Mouse (Mus musculus): ENCODE data around the gene Fam213a. TPM values are rescaled to one million over a fixed set of nuclear protein-coding genes. Genes with fewer than 3 reads are reported as not detected.
A peak's percentile ranks its signal among the peaks of the same experiment; 100 is the strongest.

The Fam213a gene
- polyA plus RNA-seq, 1 experiment from 2014 or later, result 29.6 TPM

DNA sequence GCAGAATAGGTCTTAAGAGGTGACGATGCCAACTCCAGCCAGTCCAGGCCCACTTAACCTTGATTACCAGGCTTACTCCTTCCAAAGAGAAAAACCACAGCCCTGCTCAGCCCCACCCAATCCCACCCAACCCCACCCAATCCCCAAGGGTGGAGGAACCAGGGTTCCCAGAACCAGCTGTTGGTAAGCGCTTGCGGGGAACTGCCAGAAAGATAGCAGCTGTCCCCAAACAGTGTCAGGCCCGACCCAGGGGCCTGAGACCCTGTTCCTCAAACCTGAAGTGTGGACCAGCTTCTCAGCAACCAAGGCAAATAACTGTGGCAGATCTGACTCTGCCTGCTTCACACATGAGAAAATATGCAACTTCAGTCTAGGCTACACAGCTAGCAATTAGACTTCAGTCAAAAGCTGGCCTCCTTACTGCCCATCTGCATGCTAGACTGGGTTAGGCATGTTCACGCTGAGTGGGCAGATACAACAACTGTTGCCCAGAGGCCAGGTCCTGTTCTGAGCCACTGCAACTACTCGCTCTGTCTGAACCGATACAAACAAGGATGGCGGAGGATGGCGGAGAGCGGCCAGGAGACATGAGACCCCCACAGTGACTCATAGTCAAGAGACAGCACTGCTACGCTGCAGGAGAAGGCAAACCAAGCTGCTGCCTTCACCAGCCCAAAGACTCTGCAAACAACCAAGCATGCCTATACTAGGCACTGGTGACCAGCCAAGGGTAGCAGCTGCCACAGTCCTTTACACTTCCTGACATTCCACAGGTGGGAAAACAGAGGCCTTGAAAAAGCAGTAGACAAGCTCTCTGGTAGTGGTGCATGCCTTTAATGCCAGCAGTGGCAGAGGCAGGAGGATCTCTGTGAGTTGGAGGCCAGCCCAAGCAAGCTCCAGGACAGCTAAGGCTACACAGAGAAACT is 51.0 kb downstream of the Fam213a start:
- no peaks in the 10 kb centered on the region for H3K36me3 ChIP-seq (ENCODE audit: inconsistent target)
- H3K27ac ChIP-seq, result 0 out of 2 replicates have a peak overlapping the region, but pooled peaks have one; percentile 0
- no peak overlapping the region for H3K4me3 ChIP-seq (ENCODE audit: inconsistent target)
- peaks cover 78% of the 10 kb centered on the region for H3K79me2 ChIP-seq (ENCODE audit: inconsistent target)
- 73% methylated on average over 11 of the region's 11 CpGs for WGBS (ENCODE audit: missing documents)

DNA sequence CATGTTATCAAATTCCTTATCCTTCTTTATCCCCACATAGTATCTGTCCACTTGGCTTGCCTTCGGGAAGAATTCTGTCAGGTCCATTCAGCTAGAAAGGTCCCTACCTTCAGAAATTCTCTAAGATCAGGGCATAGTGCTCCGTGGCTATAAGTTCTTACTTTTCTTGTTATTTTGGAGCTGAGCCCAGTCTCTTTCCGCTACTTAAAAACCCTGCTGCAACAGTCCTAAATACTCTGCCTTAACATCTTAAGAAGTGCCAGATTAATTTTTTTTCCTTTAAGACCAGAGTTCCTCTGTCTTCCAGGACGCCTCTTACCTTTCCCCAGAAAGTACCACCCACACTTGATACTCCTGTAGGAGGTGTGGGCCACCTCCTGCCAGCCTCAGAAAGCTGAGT is 53.4 kb downstream of the Fam213a start:
- Histone ChIP-seq H3K27ac (peak overlapping the region; percentile 91), H3K36me3 (ENCODE audit: inconsistent target) (no peaks in the 10 kb centered on the region), H3K79me2 (ENCODE audit: inconsistent target) (peaks cover 91% of the 10 kb centered on the region), H3K4me3 (ENCODE audit: inconsistent target) (no peak overlapping the region)
- WGBS (ENCODE audit: missing documents), result 35% methylated on average over 4 of the region's 4 CpGs

DNA sequence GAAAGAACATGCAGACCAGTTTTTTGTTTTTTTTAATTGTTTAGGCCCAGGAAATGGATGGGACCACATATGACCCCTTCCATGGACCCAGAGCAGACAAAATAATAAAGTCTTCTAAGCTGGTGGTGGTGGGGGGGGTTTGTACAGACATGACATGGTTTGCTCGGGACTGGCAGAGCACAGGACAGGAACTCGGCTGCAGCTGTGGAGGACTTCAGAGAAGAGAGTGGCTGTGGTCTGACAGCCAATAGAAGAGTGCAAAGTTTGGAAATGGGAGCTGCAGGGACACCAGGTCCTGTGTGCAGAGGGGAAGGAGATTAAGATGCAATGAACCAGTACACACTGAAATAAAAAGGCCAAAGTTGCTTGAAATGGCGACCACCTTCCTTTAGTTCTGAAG is 54.0 kb downstream of the Fam213a start:
- Histone ChIP-seq H3K4me3 (ENCODE audit: inconsistent target) (no peak overlapping the region), H3K36me3 (ENCODE audit: inconsistent target) (no peaks in the 10 kb centered on the region), H3K27ac (peak overlapping the region; percentile 91), H3K79me2 (ENCODE audit: inconsistent target) (peaks cover 91% of the 10 kb centered on the region)
- 9% methylated on average over 3 of the region's 3 CpGs for WGBS (ENCODE audit: missing documents)

DNA sequence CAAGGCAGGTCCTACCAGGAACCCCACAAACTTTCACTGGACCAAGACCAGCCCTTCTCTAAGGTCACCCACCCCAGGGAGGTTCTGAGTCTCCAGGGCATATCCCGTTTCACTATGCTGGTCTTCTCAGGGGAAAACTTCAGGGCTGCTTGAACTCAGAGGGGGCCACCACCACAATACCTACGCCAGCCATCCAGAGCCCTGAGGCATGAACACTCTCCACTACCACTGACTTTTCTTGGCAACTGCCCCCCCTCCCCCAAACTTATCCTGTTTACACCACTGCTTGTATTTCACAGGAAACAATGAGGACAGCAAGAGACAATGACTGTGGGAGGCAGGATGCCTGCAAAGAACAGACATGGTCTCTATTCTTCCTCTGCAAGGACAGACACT is 54.6 kb downstream of the Fam213a start:
- WGBS (ENCODE audit: missing documents), result 5% methylated on average over 2 of the region's 2 CpGs
- Histone ChIP-seq H3K4me3 (ENCODE audit: inconsistent target) (no peak overlapping the region), H3K27ac (peak overlapping the region; percentile 91), H3K36me3 (ENCODE audit: inconsistent target) (no peaks in the 10 kb centered on the region), H3K79me2 (ENCODE audit: inconsistent target) (peaks cover 91% of the 10 kb centered on the region)

GRCm38 (mm10) chr14:40958083-40958985 is 55.3 kb downstream of the Fam213a start:
- Histone ChIP-seq H3K27ac (peak overlapping the region; percentile 91), H3K36me3 (ENCODE audit: inconsistent target) (no peaks in the 10 kb centered on the region), H3K4me3 (ENCODE audit: inconsistent target) (no peak overlapping the region), H3K79me2 (ENCODE audit: inconsistent target) (peaks cover 91% of the 10 kb centered on the region)
- WGBS (ENCODE audit: missing documents), result 8% methylated on average over 4 of the region's 4 CpGs

DNA sequence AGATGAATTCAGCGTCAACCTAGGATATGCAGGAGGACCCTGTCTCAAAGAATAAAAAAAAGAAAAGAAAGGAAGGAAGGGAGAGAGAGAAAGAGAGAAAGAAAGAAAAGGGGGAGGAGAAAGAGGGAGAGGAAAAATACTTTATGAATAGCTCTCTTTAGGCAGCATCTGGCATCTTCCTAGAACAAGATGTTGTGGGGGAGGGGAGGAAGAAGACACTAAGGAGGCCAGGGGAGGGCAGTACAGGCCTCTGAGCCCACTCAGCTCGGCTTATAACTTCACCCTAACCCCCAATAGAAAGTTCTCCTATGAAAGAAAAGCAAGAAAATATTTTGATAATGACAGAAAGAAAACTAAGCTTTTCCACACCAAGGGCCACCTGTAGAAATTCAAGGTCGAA is 56.0 kb downstream of the Fam213a start:
- Histone ChIP-seq H3K4me3 (ENCODE audit: inconsistent target) (no peak overlapping the region), H3K36me3 (ENCODE audit: inconsistent target) (no peaks in the 10 kb centered on the region), H3K79me2 (ENCODE audit: inconsistent target) (peaks cover 91% of the 10 kb centered on the region), H3K27ac (peak overlapping the region; percentile 91)
- 76% methylated on average over 3 of the region's 3 CpGs for WGBS (ENCODE audit: missing documents)

GRCm38 (mm10) chr14:40956252-40957146 is 57.1 kb downstream of the Fam213a start:
- H3K4me3 ChIP-seq (ENCODE audit: inconsistent target), result no peak overlapping the region
- 16% methylated on average over 12 of the region's 13 CpGs for WGBS (ENCODE audit: missing documents)
- H3K27ac ChIP-seq, result peak overlapping the region; percentile 91
- no peaks in the 10 kb centered on the region for H3K36me3 ChIP-seq (ENCODE audit: inconsistent target)
- H3K79me2 ChIP-seq (ENCODE audit: inconsistent target), result peaks cover 91% of the 10 kb centered on the region

DNA sequence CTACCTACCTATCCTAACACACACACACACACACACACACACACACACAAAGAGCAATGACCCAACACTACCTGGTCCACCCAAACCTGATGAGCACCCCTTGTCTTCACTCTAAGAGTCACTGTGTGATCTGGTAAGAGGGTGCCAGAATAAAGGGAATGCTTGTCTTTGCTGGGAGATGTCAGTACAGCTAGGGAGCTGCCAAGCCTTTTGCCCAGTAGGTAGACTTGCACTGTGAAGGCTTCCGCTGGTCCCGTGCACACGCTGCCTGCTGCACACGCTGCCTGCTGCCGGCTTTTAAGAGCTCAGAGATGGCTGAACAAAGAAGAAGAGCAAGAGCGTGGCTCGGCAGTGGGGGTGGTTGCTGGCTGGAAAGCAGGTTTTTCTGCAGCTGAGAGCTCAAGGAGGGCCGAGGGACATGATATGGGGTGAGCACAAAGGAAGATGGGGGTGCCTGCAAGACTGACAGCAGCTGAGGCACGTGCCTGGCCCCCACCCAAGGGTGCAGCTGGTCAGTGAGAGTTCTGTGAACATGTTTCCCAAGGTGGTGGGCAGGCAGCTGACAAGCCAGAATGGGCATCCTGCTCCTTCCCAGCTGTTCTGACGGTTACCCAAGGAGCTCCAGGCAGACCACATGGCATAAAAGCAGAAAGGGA is 57.9 kb downstream of the Fam213a start:
- peak overlapping the region; percentile 91 for H3K27ac ChIP-seq
- peaks cover 98% of the 10 kb centered on the region for H3K79me2 ChIP-seq (ENCODE audit: inconsistent target)
- no peak overlapping the region for H3K4me3 ChIP-seq (ENCODE audit: inconsistent target)
- WGBS (ENCODE audit: missing documents), result 14% methylated on average over 10 of the region's 10 CpGs
- no peaks in the 10 kb centered on the region for H3K36me3 ChIP-seq (ENCODE audit: inconsistent target)

- WGBS (ENCODE audit: missing documents), result 13% methylated on average over 1 of the region's 1 CpGs
- Histone ChIP-seq H3K27ac (peak overlapping the region; percentile 91), H3K36me3 (ENCODE audit: inconsistent target) (no peaks in the 10 kb centered on the region), H3K79me2 (ENCODE audit: inconsistent target) (peaks cover 98% of the 10 kb centered on the region), H3K4me3 (ENCODE audit: inconsistent target) (no peak overlapping the region)
Observed at GRCm38 (mm10) chr14:40955146-40955545, 58.4 kb downstream of the Fam213a start.

DNA sequence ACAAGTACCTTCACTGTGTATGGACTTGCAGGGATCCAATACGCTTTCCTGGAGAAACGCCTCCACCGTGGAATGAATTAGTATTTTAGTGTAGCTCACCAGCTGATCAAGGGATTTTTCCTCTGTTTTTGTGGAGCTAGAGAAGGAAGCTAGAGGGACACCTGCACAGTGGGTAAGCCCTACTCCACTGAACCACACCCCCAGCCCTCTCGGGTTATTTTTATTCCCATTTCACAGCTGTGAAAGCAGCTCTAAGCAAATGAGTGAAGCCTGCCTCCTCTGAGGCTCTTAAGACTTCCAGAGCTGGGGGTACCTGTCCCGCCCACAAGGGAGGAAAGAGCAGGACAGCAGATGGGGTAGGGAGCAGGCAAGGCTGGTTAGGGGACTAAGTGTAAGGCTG is 60.2 kb downstream of the Fam213a start:
- Histone ChIP-seq H3K79me2 (ENCODE audit: inconsistent target) (peaks cover 100% of the 10 kb centered on the region), H3K36me3 (ENCODE audit: inconsistent target) (no peaks in the 10 kb centered on the region), H3K27ac (no peak overlapping the region), H3K4me3 (ENCODE audit: inconsistent target) (no peak overlapping the region)
- WGBS (ENCODE audit: missing documents), result 85% methylated on average over 5 of the region's 5 CpGs

DNA sequence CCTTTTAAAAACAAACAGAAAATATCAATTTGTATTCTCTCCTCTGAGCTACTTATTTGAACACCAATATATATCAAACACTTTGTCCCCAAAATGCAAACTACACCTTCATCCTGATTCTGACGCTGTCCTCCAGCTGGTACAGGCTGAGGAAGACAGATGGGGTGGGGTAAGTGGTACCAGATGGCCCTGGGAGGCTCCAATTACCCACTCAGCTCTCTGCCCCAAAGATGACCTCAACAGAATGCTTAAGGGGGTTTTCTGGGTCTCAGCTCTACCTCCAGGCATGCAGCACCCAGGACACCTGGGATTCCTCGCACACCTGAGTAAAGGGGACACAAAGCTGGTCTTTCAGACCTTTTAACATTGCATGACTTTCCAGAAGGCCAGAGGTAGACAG is 60.9 kb downstream of the Fam213a start:
- Histone ChIP-seq H3K4me3 (ENCODE audit: inconsistent target) (no peak overlapping the region), H3K27ac (no peak overlapping the region), H3K79me2 (ENCODE audit: inconsistent target) (peaks cover 100% of the 10 kb centered on the region), H3K36me3 (ENCODE audit: inconsistent target) (no peaks in the 10 kb centered on the region)
- 71% methylated on average over 2 of the region's 2 CpGs for WGBS (ENCODE audit: missing documents)

DNA sequence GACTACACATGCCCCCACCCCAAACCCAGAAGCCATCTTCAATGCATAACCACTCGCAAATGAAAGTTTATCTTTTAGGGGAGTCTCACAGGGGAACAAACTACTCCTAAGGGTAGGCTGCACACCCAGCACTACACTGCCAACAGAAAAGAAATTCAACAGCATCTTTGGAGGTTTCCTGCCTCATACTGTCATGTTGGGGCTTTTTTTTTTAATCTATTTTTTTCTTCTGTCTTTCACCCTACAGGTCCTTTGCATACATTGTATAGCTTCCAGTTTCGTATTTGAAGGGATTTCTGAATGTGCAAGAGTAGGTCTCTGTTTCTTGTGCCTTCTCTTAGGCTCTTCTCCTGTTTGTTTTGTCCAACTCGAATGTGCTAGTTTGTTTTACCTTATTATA is 61.3 kb downstream of the Fam213a start:
- 91% methylated on average over 3 of the region's 3 CpGs for WGBS (ENCODE audit: missing documents)
- no peak overlapping the region for H3K4me3 ChIP-seq (ENCODE audit: inconsistent target)
- H3K79me2 ChIP-seq (ENCODE audit: inconsistent target), result peaks cover 100% of the 10 kb centered on the region
- no peak overlapping the region for H3K27ac ChIP-seq
- no peaks in the 10 kb centered on the region for H3K36me3 ChIP-seq (ENCODE audit: inconsistent target)

DNA sequence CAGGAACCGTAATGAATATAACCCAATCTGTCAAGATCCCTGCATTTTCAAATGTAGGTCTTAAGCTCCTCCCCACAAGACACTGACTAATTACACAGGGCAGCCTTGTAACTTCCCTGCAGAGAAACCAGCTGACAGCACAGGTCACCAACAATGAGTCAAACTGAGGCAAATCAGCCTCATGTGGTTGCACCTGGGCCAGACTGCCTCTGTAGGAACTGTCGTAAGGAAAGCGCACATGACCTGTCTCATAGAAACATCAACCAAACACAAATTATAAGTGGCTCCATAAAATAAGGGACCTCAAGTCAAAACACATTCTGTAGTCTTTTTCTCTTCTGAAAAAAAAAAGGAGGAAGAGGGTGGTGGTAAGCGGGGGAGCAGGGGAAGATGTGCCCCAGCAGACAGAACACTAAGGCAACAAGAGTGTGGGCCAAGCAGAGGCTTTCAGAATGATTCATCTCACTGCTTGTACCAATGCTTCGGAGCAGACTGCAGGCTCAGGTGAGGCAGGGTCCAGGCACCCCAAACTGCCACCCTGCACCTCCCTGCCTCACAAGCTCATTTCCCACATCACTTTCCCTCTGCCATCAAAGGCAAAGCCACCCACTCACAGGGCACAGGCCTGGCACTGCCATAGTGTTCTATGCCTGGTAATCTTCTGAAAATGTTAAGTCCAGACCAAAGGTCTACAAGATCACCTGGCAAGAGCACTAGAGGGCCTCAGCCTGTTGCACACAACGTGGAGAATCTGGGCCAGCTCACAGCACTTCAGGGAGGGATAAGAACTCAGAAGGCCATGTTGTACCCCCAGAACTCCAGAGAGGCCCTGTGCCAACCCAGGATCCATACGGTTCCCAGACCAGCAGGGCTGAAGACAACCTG is 63.6 kb downstream of the Fam213a start:
- Histone ChIP-seq H3K79me2 (ENCODE audit: inconsistent target) (peaks cover 100% of the 10 kb centered on the region), H3K27ac (peak overlapping the region; percentile 71), H3K36me3 (ENCODE audit: inconsistent target) (no peaks in the 10 kb centered on the region), H3K4me3 (ENCODE audit: inconsistent target) (no peak overlapping the region)
- WGBS (ENCODE audit: missing documents), result 34% methylated on average over 6 of the region's 7 CpGs
